In genomic region chr11:32612304-32612703, GRCm38 (mm10) we compare ENCODE assay signal across 24 mouse cellular contexts. TPM values are rescaled to one million over a fixed set of nuclear protein-coding genes. Genes with fewer than 3 reads are reported as not detected.
DNase-seq lines count a peak whose midpoint lies in the region; ATAC-seq and TF ChIP-seq lines count a peak whose summit lies in the region.
"Had no signal": no experiment of that assay in that cellular context is flagged by ENCODE, and none has a peak within 500 bp of the region (broad histone marks: within the 10 kb centered on the region; RNA-seq: fewer than 3 reads in every experiment).

No protein-coding gene starts in this region.

- ATAC-seq in intestine, embryonic 15.5 days = 0 out of 2 replicates have a peak, but pooled peaks have one; percentile 6
- ATAC-seq in intestine, embryonic 16.5 days = no peak
- no peak for ATAC-seq in lung, embryonic 14.5 days (ENCODE audit: insufficient read depth)
- peak; percentile 74 for ATAC-seq in lung, postnatal 0 days
- ATAC-seq: activated CD4-positive, CD25-positive, alpha-beta regulatory T cell, adult 4 months; CD4-positive, CD25-positive, alpha-beta regulatory T cell, adult 4 months; forebrain, embryonic 14.5 days; Patski had no signal

- no peak overlapping the region for H3K4me2 ChIP-seq in intestine, embryonic 15.5 days (replicated peaks)
- no peak overlapping the region for H3K4me2 ChIP-seq in intestine, embryonic 16.5 days (ENCODE audit: low read depth, low read length)
- no peak overlapping the region for H3K4me2 ChIP-seq in lung, embryonic 14.5 days
- H3K4me2 ChIP-seq in lung, postnatal 0 days (replicated peaks; ENCODE audit: low read depth, low read length) = no peak overlapping the region
- H3K4me2 ChIP-seq: embryonic facial prominence, embryonic 13.5 days; embryonic facial prominence, embryonic 15.5 days; forebrain, embryonic 12.5 days had no signal

- no peak overlapping the region for H3K9ac ChIP-seq in intestine, embryonic 15.5 days
- no peak overlapping the region for H3K9ac ChIP-seq in intestine, embryonic 16.5 days (ENCODE audit: low read depth, low read length)
- no peak overlapping the region for H3K9ac ChIP-seq in lung, embryonic 14.5 days
- no peak overlapping the region for H3K9ac ChIP-seq in lung, postnatal 0 days (replicated peaks; ENCODE audit: low read depth)
- H3K9ac ChIP-seq: embryonic facial prominence, embryonic 13.5 days; embryonic facial prominence, embryonic 15.5 days; forebrain, embryonic 12.5 days had no signal

- TF ChIP-seq CTCF in lung, embryonic 14.5 days (IDR thresholded peaks at IDR 0.05; ENCODE audit: low read depth) = peak; percentile 18; the same call in 1 of the 2 replicates
- peak; percentile 46 for TF ChIP-seq CTCF in lung, postnatal 0 days (IDR thresholded peaks at IDR 0.05)

- no peak for TF ChIP-seq EP300 in lung, postnatal 0 days (IDR thresholded peaks at IDR 0.05)

- peaks cover 6% of the 10 kb centered on the region; the same call in 1 of the 2 replicates for H3K4me1 ChIP-seq in intestine, embryonic 15.5 days (replicated peaks)
- H3K4me1 ChIP-seq in intestine, embryonic 16.5 days (ENCODE audit: control insufficient read depth, insufficient read depth, low read length) = no peaks in the 10 kb centered on the region
- no peaks in the 10 kb centered on the region for H3K4me1 ChIP-seq in lung, embryonic 14.5 days (ENCODE audit: insufficient read depth)
- H3K4me1 ChIP-seq in lung, postnatal 0 days (ENCODE audit: insufficient read depth, low read depth, low read length) = no peaks in the 10 kb centered on the region

- H3K9me3 ChIP-seq in intestine, embryonic 15.5 days = no peaks in the 10 kb centered on the region
- no peaks in the 10 kb centered on the region for H3K9me3 ChIP-seq in intestine, embryonic 16.5 days (ENCODE audit: control insufficient read depth, low read length)
- H3K9me3 ChIP-seq in lung, embryonic 14.5 days (ENCODE audit: low read depth, low read length) = no peaks in the 10 kb centered on the region
- H3K9me3 ChIP-seq in lung, postnatal 0 days (ENCODE audit: low read length) = no peaks in the 10 kb centered on the region
- H3K9me3 ChIP-seq: embryonic facial prominence, embryonic 13.5 days; embryonic facial prominence, embryonic 15.5 days; forebrain, embryonic 10.5 days; forebrain, embryonic 12.5 days; G1E had no signal

- H3K27me3 ChIP-seq in intestine, embryonic 15.5 days (replicated peaks) = no peaks in the 10 kb centered on the region
- no peaks in the 10 kb centered on the region for H3K27me3 ChIP-seq in intestine, embryonic 16.5 days (replicated peaks; ENCODE audit: control insufficient read depth, insufficient read depth, low read length)
- H3K27me3 ChIP-seq in lung, embryonic 14.5 days (ENCODE audit: insufficient read depth, low read length) = no peaks in the 10 kb centered on the region
- H3K27me3 ChIP-seq in lung, postnatal 0 days (replicated peaks; ENCODE audit: insufficient read depth, low read length) = no peaks in the 10 kb centered on the region
- H3K27me3 ChIP-seq: CH12.LX; embryonic facial prominence, embryonic 13.5 days; embryonic facial prominence, embryonic 15.5 days; forebrain, embryonic 12.5 days; Patski had no signal

- H3K4me3 ChIP-seq in intestine, embryonic 15.5 days (replicated peaks) = no peak overlapping the region
- no peak overlapping the region for H3K4me3 ChIP-seq in intestine, embryonic 16.5 days (ENCODE audit: low read length)
- H3K4me3 ChIP-seq in lung, embryonic 14.5 days (ENCODE audit: low read depth, low read length) = no peak overlapping the region
- H3K4me3 ChIP-seq in lung, postnatal 0 days (ENCODE audit: low read depth, low read length) = no peak overlapping the region
- H3K4me3 ChIP-seq: embryonic facial prominence, embryonic 13.5 days; embryonic facial prominence, embryonic 15.5 days; erythroblast, embryonic 14.5 days; forebrain, embryonic 10.5 days; forebrain, embryonic 12.5 days had no signal

- WGBS in intestine, embryonic 15.5 days = 58% methylated on average over 6 of the region's 6 CpGs
- WGBS in intestine, embryonic 16.5 days = 63% methylated on average over 6 of the region's 6 CpGs
- WGBS in lung, embryonic 14.5 days = 58% methylated on average over 6 of the region's 6 CpGs
- 47% methylated on average over 6 of the region's 6 CpGs for WGBS in lung, postnatal 0 days

- no peak overlapping the region for H3K27ac ChIP-seq in intestine, embryonic 15.5 days
- H3K27ac ChIP-seq in intestine, embryonic 16.5 days (ENCODE audit: low read length) = no peak overlapping the region
- H3K27ac ChIP-seq in lung, embryonic 14.5 days (ENCODE audit: low read depth) = no peak overlapping the region
- H3K27ac ChIP-seq in lung, postnatal 0 days (ENCODE audit: low read length) = no peak overlapping the region
- H3K27ac ChIP-seq: embryonic facial prominence, embryonic 13.5 days; embryonic facial prominence, embryonic 15.5 days; forebrain, embryonic 10.5 days; forebrain, embryonic 12.5 days had no signal

- no peak for DNase-seq in lung, embryonic 14.5 days
- DNase-seq in lung, postnatal 36 days = no peak
- DNase-seq in lung, postnatal 0 days (ENCODE audit: low spot score) = peak; percentile 41
- no peak for DNase-seq in lung, postnatal 25 days (ENCODE audit: low spot score)
- DNase-seq in embryo, embryonic 11 days = no peak
- DNase-seq: adrenal gland, adult 8-10 months; adrenal gland, postnatal 14 days; B cell, adult 2 months; cerebellum, adult 11-12 months; cerebellum, adult 2 months; cerebellum, adult 9-10 months had no signal

- no peaks in the 10 kb centered on the region for H3K36me3 ChIP-seq in intestine, embryonic 15.5 days
- no peaks in the 10 kb centered on the region for H3K36me3 ChIP-seq in intestine, embryonic 16.5 days (ENCODE audit: control insufficient read depth, insufficient read depth, low read length)
- no peaks in the 10 kb centered on the region for H3K36me3 ChIP-seq in lung, embryonic 14.5 days (ENCODE audit: insufficient read depth)
- H3K36me3 ChIP-seq in lung, postnatal 0 days (ENCODE audit: insufficient read depth, low read length) = no peaks in the 10 kb centered on the region
- H3K36me3 ChIP-seq: embryonic facial prominence, embryonic 15.5 days; forebrain, embryonic 10.5 days; forebrain, embryonic 12.5 days had no signal

RNA-seq across cellular contexts. Expression of gene Fbxw11, which starts 30.2 kb away (rescaled TPM):
- polyA plus RNA-seq in intestine, embryonic 15.5 days (2015; fragmentation: Nextera tagmentation; extraction: Ambion mirVana) = 59.8 and 65.7 TPM in 2 replicates
- 59.0 and 59.6 TPM in 2 replicates for polyA plus RNA-seq in intestine, embryonic 16.5 days (2015; fragmentation: Nextera tagmentation; extraction: Ambion mirVana)
- polyA plus RNA-seq in lung, embryonic 14.5 days (2014; fragmentation: Nextera tagmentation; extraction: Ambion mirVana) = 82.6 and 89.5 TPM in 2 replicates
- polyA plus RNA-seq in lung, postnatal 0 days (2015; fragmentation: Nextera tagmentation; extraction: Ambion mirVana) = 46.6 and 54.2 TPM in 2 replicates

Comparison
In these comparisons a context has a peak if more than half of its experiments do, and no peak if none do; other contexts are left out.
1. ATAC-seq: peak in intestine, embryonic 15.5 days (single experiment) and lung, postnatal 0 days (single experiment); none in intestine, embryonic 16.5 days (single experiment) and lung, embryonic 14.5 days (single experiment).